Mouse (Mus musculus) forebrain, embryonic 10.5 days (tissue): ENCODE measurements around the gene Hsd17b2. TPM values are rescaled to one million over a fixed set of nuclear protein-coding genes. Genes with fewer than 3 reads are reported as not detected.

Experiments
- DNase-seq: peaks from one replicate; pipeline ENCODE4 v3.0.0-alpha.2; 2017; ENCODE audit warnings: low spot score; ENCODE audit errors: extremely low spot score
- H3K27ac ChIP-seq: fragments of 300-500 bp; sonication (generic); 2 replicates; pipeline ENCODE4 v1.5.1; 2016; ENCODE audit warnings: mild to moderate bottlenecking
- H3K27me3 ChIP-seq: fragments of 300-500 bp; sonication (generic); 2 replicates; pipeline ENCODE4 v1.6.1; 2016; ENCODE audit warnings: mild to moderate bottlenecking; ENCODE audit not compliant: poor library complexity, severe bottlenecking
- H3K36me3 ChIP-seq: fragments of 300-500 bp; sonication (generic); replicated peaks from 2 replicates; pipeline ENCODE4 v1.6.1; 2016; ENCODE audit warnings: mild to moderate bottlenecking, moderate library complexity
- H3K4me1 ChIP-seq: fragments of 300-500 bp; sonication (generic); 2 replicates; pipeline ENCODE4 v1.6.1; 2016
- H3K4me3 ChIP-seq: fragments of 300-500 bp; sonication (generic); 2 replicates; pipeline ENCODE4 v1.5.1; 2016; ENCODE audit warnings: mild to moderate bottlenecking, moderate library complexity
- H3K9me3 ChIP-seq: fragments of 300-500 bp; sonication (generic); 2 replicates; pipeline ENCODE4 v1.6.1; 2016; ENCODE audit warnings: mild to moderate bottlenecking, moderate library complexity
- WGBS: fragments of 180-500 bp; shearing (Covaris S2); methylation state at CpG from one replicate; pipeline ENCODE4 v1.1.7; 2016; 5-methylcytosine and 5-hydroxymethylcytosine counted together
- polyA plus RNA-seq: library from polyadenylated mRNA; unstranded; fragments of >200 nt; fragmentation: Nextera tagmentation; extraction: Ambion mirVana; gene quantifications from 2 replicates; pipeline ENCODE4 v1.2.1, GENCODE M21; 2016

Gene Hsd17b2
- polyA plus RNA-seq, 1 experiment from 2014 or later = not detected

DNA sequence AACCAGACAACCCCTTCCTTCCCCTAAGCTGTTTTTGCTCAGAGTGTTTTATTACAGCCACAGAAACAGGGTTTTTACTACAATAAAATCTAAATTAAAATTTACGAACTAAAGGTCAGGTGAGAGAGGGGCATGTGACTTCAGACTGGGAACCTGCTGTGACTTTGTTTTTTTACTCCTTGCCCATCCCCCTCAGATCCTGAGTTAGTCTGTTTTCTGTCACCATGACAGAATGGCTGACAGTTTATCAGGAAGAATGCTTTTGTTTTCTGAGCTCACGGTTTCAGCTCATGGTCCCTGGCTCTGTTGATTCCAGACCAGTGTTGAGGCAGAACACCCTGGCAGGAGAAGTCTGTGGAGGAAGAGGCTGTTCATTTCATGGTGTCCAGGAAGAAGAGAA, 47.7 kb downstream of the Hsd17b2 start:
- 53% methylated on average over 2 of the region's 2 CpGs for WGBS

GRCm38 (mm10) chr8:117757900-117758299, 56.2 kb downstream of the Hsd17b2 start:
- Histone ChIP-seq H3K27me3 (no peaks in the 10 kb centered on the region), H3K4me1 (no peaks in the 10 kb centered on the region), H3K36me3 (no peaks in the 10 kb centered on the region), H3K9me3 (peaks cover 5% of the 10 kb centered on the region; the same call in 1 of the 2 replicates), H3K27ac (no peak overlapping the region), H3K4me3 (no peak overlapping the region)
- 86% methylated on average over 11 of the region's 11 CpGs for WGBS
- no peak for DNase-seq

More for the DNA sequence above, 47.7 kb downstream of the Hsd17b2 start:
- Histone ChIP-seq H3K27me3 (no peaks in the 10 kb centered on the region), H3K36me3 (no peaks in the 10 kb centered on the region), H3K4me1 (no peaks in the 10 kb centered on the region), H3K27ac (no peak overlapping the region), H3K4me3 (no peak overlapping the region), H3K9me3 (no peaks in the 10 kb centered on the region)
- no peak for DNase-seq

GRCm38 (mm10) chr8:117762776-117763175, 61.1 kb downstream of the Hsd17b2 start:
- Histone ChIP-seq H3K9me3 (peaks cover 5% of the 10 kb centered on the region; the same call in 1 of the 2 replicates), H3K4me1 (no peaks in the 10 kb centered on the region), H3K27me3 (no peaks in the 10 kb centered on the region), H3K4me3 (no peak overlapping the region), H3K36me3 (no peaks in the 10 kb centered on the region), H3K27ac (no peak overlapping the region)
- DNase-seq = no peak
- WGBS = 87% methylated on average over 6 of the region's 6 CpGs

DNA sequence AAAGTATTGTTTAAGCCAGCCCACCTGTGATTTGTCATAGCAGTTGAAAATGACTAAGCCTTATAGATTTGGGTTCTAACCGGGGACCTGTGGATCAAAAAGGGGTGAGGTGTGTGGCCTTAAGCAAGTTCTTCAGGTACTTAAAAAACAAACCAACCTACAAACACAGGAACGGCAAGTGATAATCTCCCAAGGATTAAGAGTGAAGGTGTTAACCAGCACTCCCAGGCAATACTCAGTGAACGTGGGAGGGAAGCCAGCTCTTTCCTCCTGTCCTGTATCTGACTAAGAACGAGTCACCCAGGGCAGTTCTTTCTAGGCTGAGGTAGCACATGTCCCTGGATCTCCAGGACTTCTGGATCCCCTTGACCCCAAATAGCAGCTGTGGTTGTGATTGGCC, 62.9 kb downstream of the Hsd17b2 start:
- Histone ChIP-seq H3K4me1 (no peaks in the 10 kb centered on the region), H3K4me3 (no peak overlapping the region), H3K27ac (no peak overlapping the region), H3K27me3 (no peaks in the 10 kb centered on the region), H3K9me3 (peaks cover 5% of the 10 kb centered on the region; the same call in 1 of the 2 replicates), H3K36me3 (no peaks in the 10 kb centered on the region)
- DNase-seq = no peak
- WGBS = 80% methylated on average over 4 of the region's 4 CpGs

DNA sequence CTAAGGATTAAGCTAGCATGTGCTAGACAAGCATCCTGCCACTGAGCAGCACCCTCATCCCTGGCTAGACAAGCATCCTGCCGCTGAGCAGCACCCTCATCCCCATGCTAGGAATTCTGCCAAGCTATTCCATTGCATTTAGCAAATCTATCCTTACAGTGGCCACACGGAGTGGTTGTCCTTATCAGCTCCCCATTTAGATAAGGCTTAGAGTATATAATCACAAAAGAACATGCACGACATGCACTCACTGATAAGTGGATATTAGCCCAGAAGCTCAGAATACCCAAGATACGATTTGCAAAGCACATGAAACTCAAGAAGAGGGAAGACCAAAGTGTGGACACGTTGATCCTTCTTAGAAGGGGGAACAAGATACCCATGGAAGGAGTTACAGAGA, 64.2 kb downstream of the Hsd17b2 start:
- H3K4me1 ChIP-seq = no peaks in the 10 kb centered on the region
- H3K9me3 ChIP-seq = peaks cover 5% of the 10 kb centered on the region; the same call in 1 of the 2 replicates
- no peak overlapping the region for H3K27ac ChIP-seq
- no peak overlapping the region for H3K4me3 ChIP-seq
- WGBS = 87% methylated on average over 5 of the region's 5 CpGs
- no peak for DNase-seq
- no peaks in the 10 kb centered on the region for H3K36me3 ChIP-seq
- no peaks in the 10 kb centered on the region for H3K27me3 ChIP-seq

DNA sequence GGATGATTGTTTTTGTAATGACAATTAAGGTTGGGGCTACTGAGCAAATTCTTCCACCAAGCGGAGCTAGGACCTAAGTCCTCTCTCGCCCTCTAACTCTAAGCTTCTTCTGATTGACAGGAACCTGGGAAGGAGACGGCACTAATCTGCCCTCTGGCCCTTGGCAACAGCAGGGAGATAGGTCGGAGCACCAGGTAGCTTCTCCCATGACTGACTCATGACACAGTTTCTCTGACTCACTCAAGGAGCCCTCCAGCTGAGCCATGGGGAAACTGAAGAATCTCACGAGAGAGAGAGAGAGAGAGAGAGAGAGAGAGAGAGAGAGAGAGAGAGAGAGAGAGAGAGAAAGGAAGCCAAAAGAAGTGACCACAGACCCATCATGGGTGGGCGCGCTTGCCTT, 67.3 kb downstream of the Hsd17b2 start:
- Histone ChIP-seq H3K27me3 (no peaks in the 10 kb centered on the region), H3K4me3 (no peak overlapping the region), H3K36me3 (no peaks in the 10 kb centered on the region), H3K27ac (no peak overlapping the region), H3K9me3 (no peaks in the 10 kb centered on the region), H3K4me1 (no peaks in the 10 kb centered on the region)
- no peak for DNase-seq
- WGBS = 63% methylated on average over 7 of the region's 7 CpGs

DNA sequence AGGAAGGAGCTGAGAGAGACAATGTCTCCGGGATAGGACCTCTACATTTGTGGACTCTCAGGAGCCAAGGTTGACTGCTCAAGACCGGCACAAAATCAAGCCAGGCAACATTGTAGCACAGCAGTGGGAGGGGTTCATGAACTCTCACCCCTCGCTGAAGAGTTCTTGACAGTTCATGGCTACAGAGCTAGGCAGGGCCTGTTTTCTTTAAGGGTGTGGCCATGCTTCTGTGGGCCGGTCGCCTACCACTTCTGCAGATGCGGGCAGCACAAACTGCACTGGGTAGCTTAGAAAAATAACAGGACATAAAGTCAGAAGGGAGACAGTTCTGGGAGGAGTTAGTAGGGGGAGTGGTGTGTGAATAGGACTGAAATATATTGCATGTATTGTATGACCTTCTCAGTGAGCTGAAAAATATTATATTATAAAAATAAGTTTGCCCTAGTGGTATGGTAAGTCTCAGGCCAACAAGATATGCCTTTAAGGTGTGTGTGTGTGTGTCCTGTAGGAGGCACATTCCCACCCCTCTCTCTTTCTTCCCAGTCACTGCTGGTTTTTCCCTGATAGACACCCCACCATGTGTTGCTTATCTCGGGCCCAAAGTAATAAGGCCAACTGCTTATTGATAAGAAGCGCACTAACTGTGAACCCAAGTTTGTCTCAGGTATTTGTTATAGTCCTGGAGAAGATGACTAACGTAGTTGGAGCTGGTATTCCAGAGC, 69.6 kb downstream of the Hsd17b2 start:
- WGBS = 87% methylated on average over 9 of the region's 9 CpGs
- no peak for DNase-seq

DNA sequence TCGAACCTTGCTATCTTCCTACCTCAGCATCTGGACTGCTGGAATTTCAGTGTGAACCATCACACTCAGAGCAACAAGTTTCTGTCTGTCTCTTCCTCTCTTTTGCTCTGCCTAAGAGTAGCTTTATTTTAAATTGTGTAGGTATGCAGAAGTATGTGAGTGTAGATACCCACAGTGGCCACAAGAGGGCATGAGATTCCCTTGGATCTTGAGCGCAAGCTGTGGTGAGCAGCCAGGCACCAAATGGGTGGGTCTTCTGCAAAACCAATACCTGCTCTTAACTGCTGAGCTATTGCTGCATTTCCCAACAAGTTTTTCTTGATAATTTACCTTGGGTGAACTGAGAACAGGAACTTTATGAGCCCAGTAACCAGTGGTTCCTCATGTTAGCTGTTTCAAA, 70.4 kb downstream of the Hsd17b2 start:
- H3K4me3 ChIP-seq = no peak overlapping the region
- no peaks in the 10 kb centered on the region for H3K36me3 ChIP-seq
- H3K27me3 ChIP-seq = no peaks in the 10 kb centered on the region
- DNase-seq = peak; percentile 47
- H3K4me1 ChIP-seq = peaks cover 6% of the 10 kb centered on the region
- no peaks in the 10 kb centered on the region for H3K9me3 ChIP-seq
- H3K27ac ChIP-seq = no peak overlapping the region
- WGBS = 57% methylated on average over 2 of the region's 2 CpGs

More for the DNA sequence above, 69.6 kb downstream of the Hsd17b2 start:
- Histone ChIP-seq H3K9me3 (no peaks in the 10 kb centered on the region), H3K27me3 (no peaks in the 10 kb centered on the region), H3K27ac (no peak overlapping the region), H3K4me3 (no peak overlapping the region), H3K4me1 (peaks cover 6% of the 10 kb centered on the region), H3K36me3 (no peaks in the 10 kb centered on the region)

DNA sequence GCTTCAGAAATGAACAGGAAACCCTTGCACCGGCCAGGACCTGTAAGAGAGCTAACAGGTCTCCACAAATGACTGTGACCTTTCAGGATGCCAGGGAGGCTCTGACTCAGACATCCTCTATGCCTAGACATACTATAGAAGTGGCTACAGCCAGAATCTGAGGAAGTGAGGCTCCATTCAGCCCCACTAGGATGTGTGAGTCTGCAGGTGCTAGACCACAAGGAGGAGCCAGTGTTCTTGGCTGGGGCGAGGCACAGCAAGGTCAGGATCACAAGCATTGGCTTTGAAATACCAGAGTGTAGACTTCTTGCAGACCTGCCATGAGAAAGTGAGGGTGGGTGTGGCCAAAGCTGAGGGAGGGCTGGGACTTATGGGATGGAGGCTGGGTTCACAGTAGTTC, 70.9 kb downstream of the Hsd17b2 start:
- H3K4me1 ChIP-seq = peaks cover 6% of the 10 kb centered on the region
- no peaks in the 10 kb centered on the region for H3K27me3 ChIP-seq
- no peaks in the 10 kb centered on the region for H3K9me3 ChIP-seq
- H3K4me3 ChIP-seq = no peak overlapping the region
- WGBS = 54% methylated on average over 2 of the region's 2 CpGs
- H3K27ac ChIP-seq = no peak overlapping the region
- DNase-seq = no peak
- H3K36me3 ChIP-seq = no peaks in the 10 kb centered on the region

GRCm38 (mm10) chr8:117775626-117776025, 73.9 kb downstream of the Hsd17b2 start:
- Histone ChIP-seq H3K36me3 (no peaks in the 10 kb centered on the region), H3K4me1 (peaks cover 8% of the 10 kb centered on the region), H3K27ac (no peak overlapping the region), H3K4me3 (no peak overlapping the region), H3K9me3 (no peaks in the 10 kb centered on the region), H3K27me3 (no peaks in the 10 kb centered on the region)
- no peak for DNase-seq
- WGBS = 41% methylated on average over 10 of the region's 10 CpGs

DNA sequence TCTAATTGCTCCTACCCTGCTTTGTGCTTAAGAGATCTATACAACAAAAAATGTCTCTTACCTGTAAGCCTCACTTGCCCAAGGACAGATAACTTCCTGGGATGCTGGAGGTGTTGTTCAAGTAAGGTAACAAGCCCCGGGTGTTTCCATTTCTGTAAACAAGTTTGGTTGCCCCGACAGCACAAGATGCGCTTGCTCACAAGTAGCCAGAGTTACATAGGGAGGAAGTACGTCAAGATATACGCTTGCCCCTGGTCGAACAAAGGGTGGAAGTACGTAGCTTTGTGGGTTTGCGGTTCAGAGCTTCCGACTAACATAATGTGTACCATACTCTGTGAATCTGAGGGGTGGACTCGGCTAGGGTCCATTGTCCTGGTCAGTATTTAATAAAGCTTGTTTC, 74.4 kb downstream of the Hsd17b2 start:
- Histone ChIP-seq H3K36me3 (no peaks in the 10 kb centered on the region), H3K9me3 (no peaks in the 10 kb centered on the region), H3K27ac (no peak overlapping the region), H3K27me3 (no peaks in the 10 kb centered on the region), H3K4me3 (no peak overlapping the region), H3K4me1 (peaks cover 8% of the 10 kb centered on the region)
- DNase-seq = no peak
- WGBS = 90% methylated on average over 10 of the region's 10 CpGs

DNA sequence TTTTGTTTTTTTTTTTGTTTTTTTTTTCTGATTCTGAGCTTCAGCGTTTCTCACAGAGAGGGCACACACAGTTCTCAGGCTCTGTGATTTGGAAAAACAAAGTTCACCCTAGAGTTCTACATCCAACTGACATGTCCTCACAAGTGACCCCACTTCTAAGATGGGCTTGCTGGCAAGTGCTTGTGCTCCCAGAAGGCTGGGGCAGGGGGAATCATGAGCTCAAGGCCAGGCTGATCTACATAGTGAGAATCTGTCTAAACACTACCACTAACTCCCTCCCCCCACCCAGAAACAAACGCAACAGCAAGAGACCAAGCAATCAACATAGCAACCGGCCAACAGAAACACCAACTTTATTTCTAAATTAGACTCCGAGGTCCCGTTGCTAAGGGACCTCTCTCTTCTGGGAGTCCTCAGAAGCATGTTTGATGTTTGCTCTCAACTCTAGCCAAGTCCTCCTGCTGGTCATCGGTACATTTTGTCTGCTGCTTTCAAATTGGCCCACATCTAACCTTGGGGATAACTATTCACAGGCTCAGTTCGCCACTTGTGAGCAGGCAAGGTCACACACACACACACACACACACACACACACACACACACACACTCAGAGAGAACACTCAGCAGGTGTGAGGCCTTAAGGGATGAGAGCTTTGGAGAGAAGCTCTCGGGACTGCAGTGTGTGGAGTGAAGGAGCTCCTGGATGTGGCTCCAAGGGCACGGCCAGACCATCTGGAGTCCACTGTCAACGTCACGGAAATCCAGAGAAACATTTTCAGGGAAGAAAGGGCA, 77.0 kb downstream of the Hsd17b2 start:
- Histone ChIP-seq H3K4me1 (peaks cover 8% of the 10 kb centered on the region), H3K9me3 (no peaks in the 10 kb centered on the region), H3K36me3 (no peaks in the 10 kb centered on the region), H3K27me3 (no peaks in the 10 kb centered on the region), H3K4me3 (no peak overlapping the region), H3K27ac (no peak overlapping the region)
- DNase-seq = no peak
- 84% methylated on average over 11 of the region's 11 CpGs for WGBS

GRCm38 (mm10) chr8:117779344-117779743, 77.6 kb downstream of the Hsd17b2 start:
- peaks cover 8% of the 10 kb centered on the region for H3K4me1 ChIP-seq
- H3K27ac ChIP-seq = no peak overlapping the region
- no peaks in the 10 kb centered on the region for H3K9me3 ChIP-seq
- 87% methylated on average over 6 of the region's 6 CpGs for WGBS
- no peak for DNase-seq
- H3K27me3 ChIP-seq = no peaks in the 10 kb centered on the region
- H3K4me3 ChIP-seq = no peak overlapping the region
- H3K36me3 ChIP-seq = no peaks in the 10 kb centered on the region
